Mouse (Mus musculus) heart, postnatal 0 days (tissue): Measurements from ENCODE around the gene Chd6.

Experiments
- CTCF ChIP-seq: IDR thresholded peaks from 2 replicates; pipeline ENCODE4 v1.5.1; 2016; ENCODE audit warnings: antibody characterized with exemption, control low read depth, low read depth
- EP300 ChIP-seq: IDR thresholded peaks from 2 replicates; pipeline ENCODE4 v1.6.1; 2016; ENCODE audit warnings: antibody characterized with exemption, low read depth

DNA sequence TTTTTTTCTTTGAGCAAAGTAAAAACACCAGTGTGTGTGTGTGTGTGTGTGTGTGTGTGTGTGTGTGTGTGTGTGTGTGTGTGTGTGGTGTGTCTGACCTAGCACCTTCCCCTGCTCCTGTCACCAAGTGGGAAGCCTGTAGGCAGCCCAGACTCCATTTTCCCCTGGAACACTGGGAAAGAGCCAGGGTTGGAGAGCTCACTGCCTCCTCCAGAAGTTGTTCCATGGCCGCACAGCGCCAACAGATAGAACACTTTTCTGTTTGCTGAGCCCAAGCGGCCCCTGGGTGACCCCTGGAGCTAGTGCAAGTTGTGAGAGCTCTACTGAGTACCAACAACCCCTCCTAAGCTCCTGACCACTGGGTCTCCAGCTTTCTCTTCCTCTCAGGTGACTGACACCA lies 175.9 kb downstream of the Chd6 start:
- TF ChIP-seq CTCF, result no peak
- no peak for TF ChIP-seq EP300
